Comparison of ENCODE assay signal across 24 mouse cellular contexts in the genomic region with DNA sequence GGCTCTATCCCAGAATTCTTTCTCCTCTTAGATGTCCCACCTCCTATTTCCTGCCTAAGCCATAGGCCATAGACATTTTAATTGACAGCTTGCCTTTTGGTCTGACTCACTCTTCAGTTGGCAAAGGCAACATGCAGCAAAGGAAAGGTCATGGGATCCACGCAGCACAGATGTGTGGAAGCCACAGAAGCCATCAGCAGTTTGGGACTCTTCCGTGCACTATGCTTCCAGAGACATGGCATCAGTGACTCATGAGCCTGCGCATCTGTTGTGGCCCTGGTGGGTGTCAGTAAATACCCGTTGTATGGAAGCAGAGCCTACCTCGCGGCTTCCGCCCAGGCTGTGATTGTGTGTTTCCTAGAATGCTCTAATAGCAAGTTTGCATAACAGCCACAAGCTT.
DNase-seq lines count a peak whose midpoint lies in the region; ATAC-seq lines count a peak whose summit lies in the region.
"Had no signal": no experiment of that assay in that cellular context is flagged by ENCODE, and none has a peak within 500 bp of the region (broad histone marks: within the 10 kb centered on the region; RNA-seq: fewer than 3 reads in every experiment).

No protein-coding gene starts in this region.

- DNase-seq in adrenal gland, adult 2 months: peak; percentile 42
- DNase-seq in adrenal gland, postnatal 4 days (ENCODE audit: low spot score in 2 of 2): no peak
- peak; percentile 34 to 61 for DNase-seq in layer of hippocampus, adult 18-20 months (ENCODE audit: low spot score in 2 of 2)
- no peak for DNase-seq in layer of hippocampus, postnatal 25 days (ENCODE audit: extremely low spot score in 1 of 2, low spot score in 1 of 2)
- DNase-seq in brain, adult 2 months (ENCODE audit: low read depth, low spot score): peak; percentile 81
- DNase-seq in layer of hippocampus, adult 9-11 months: peak; percentile 29
- DNase-seq in heart, embryonic 10.5 days (ENCODE audit: low spot score): no peak
- DNase-seq: cerebellum, adult 8-10 months; forebrain, postnatal 0 days; heart, adult 18-20 months; kidney, adult 11 months; kidney, postnatal 14 days; liver, postnatal 0 days; lung, postnatal 10 days; right cerebral cortex, postnatal 4 days; thymus, adult 2 months had no signal

- no peak for ATAC-seq in cerebellum, adult (ENCODE audit: insufficient number of reproducible peaks, low FRiP score, low TSS enrichment)
- ATAC-seq: hindbrain, postnatal 0 days; liver, postnatal 0 days; midbrain, embryonic 13.5 days had no signal

- no peaks in the 10 kb centered on the region for H3K27me3 ChIP-seq in heart, embryonic 10.5 days (ENCODE audit: insufficient read depth, poor library complexity, severe bottlenecking)
- H3K27me3 ChIP-seq: CH12.LX; heart, embryonic 15.5 days; midbrain, embryonic 13.5 days; neural tube, embryonic 15.5 days had no signal

- no peak overlapping the region for H3K27ac ChIP-seq in heart, embryonic 10.5 days
- H3K27ac ChIP-seq: heart, embryonic 15.5 days; hindbrain, postnatal 0 days; left cerebral cortex, adult 2 months; limb, embryonic 10.5 days; midbrain, embryonic 13.5 days; neural tube, embryonic 15.5 days had no signal

- H3K36me3 ChIP-seq in heart, embryonic 10.5 days: no peaks in the 10 kb centered on the region
- H3K36me3 ChIP-seq: heart, embryonic 15.5 days; limb, embryonic 10.5 days; midbrain, embryonic 13.5 days; neural tube, embryonic 15.5 days had no signal

- no peak overlapping the region for H3K4me3 ChIP-seq in heart, embryonic 10.5 days
- H3K4me3 ChIP-seq: heart, embryonic 15.5 days; left cerebral cortex, adult 2 months; limb, embryonic 10.5 days; midbrain, embryonic 13.5 days; neural tube, embryonic 15.5 days had no signal

- WGBS in heart, embryonic 10.5 days: 90% methylated on average over 7 of the region's 7 CpGs

- no peaks in the 10 kb centered on the region for H3K4me1 ChIP-seq in heart, embryonic 10.5 days
- H3K4me1 ChIP-seq: heart, embryonic 15.5 days; midbrain, embryonic 13.5 days had no signal

- no peaks in the 10 kb centered on the region for H3K9me3 ChIP-seq in heart, embryonic 10.5 days
- H3K9me3 ChIP-seq: heart, embryonic 15.5 days; limb, embryonic 10.5 days; midbrain, embryonic 13.5 days; neural tube, embryonic 15.5 days had no signal

Comparison
In these comparisons a context has a peak if more than half of its experiments do, and no peak if none do; other contexts are left out.
1. DNase-seq: peak in adrenal gland, adult 2 months (single experiment), layer of hippocampus, adult 18-20 months (2 of 2), brain, adult 2 months (single experiment) and layer of hippocampus, adult 9-11 months (single experiment); none in adrenal gland, postnatal 4 days (0 of 2), layer of hippocampus, postnatal 25 days (0 of 2) and heart, embryonic 10.5 days (single experiment).